Mouse (Mus musculus): ENCODE measurements around the gene Lrp1. TPM values are rescaled to one million over a fixed set of nuclear protein-coding genes. Genes with fewer than 3 reads are reported as not detected.
A peak's percentile ranks its signal among the peaks of the same experiment; 100 is the strongest.

The Lrp1 gene
- total and polyA plus RNA-seq, 3 experiments: 74.0 to 83.7 (median 79.5) TPM

GRCm38 (mm10) chr10:127619119-127619721, 1.7 kb downstream of the Lrp1 start:
- Histone ChIP-seq H3K9ac (ENCODE audit: low read depth, low read length) (peak overlapping the region; percentile 61), H3K4me1 (ENCODE audit: control insufficient read depth, insufficient read depth, low read length) (peaks cover 12% of the 10 kb centered on the region), H3K36me3 (ENCODE audit: control insufficient read depth, insufficient read depth, low read length) (no peaks in the 10 kb centered on the region), H3K4me3 (peak overlapping the region; percentile 49), H3K27ac (peak overlapping the region; percentile 81), H3K27me3 (ENCODE audit: control insufficient read depth, insufficient read depth, low read length) (no peaks in the 10 kb centered on the region), H3K79me2 (replicated peaks; ENCODE audit: control insufficient read depth, insufficient read depth, low read length) (no peaks in the 10 kb centered on the region)
- WGBS: 43% methylated on average over 8 of the region's 8 CpGs
- TF ChIP-seq EP300 (IDR thresholded peaks at IDR 0.05; ENCODE audit: insufficient read depth, low read depth, low read length) (no peak), POLR2A (IDR thresholded peaks at IDR 0.05; ENCODE audit: insufficient read depth, low read depth, low read length) (0 out of 2 replicates have a peak, but pooled peaks have one; percentile 30), CTCF (IDR thresholded peaks at IDR 0.05) (no peak)
- intact Hi-C loops (cut with DNase I): no loop called here
- DNase-seq: no peak

GRCm38 (mm10) chr10:127618173-127618572, 2.8 kb downstream of the Lrp1 start:
- Histone ChIP-seq H3K36me3 (ENCODE audit: control insufficient read depth, insufficient read depth, low read length) (no peaks in the 10 kb centered on the region), H3K79me2 (replicated peaks; ENCODE audit: control insufficient read depth, insufficient read depth, low read length) (no peaks in the 10 kb centered on the region), H3K9ac (ENCODE audit: low read depth, low read length) (0 out of 2 replicates have a peak overlapping the region, but pooled peaks have one; percentile 26), H3K4me3 (peak overlapping the region; percentile 49; the same call in 1 of the 2 replicates), H3K4me1 (ENCODE audit: control insufficient read depth, insufficient read depth, low read length) (peaks cover 12% of the 10 kb centered on the region), H3K27ac (peak overlapping the region; percentile 81), H3K27me3 (ENCODE audit: control insufficient read depth, insufficient read depth, low read length) (no peaks in the 10 kb centered on the region)
- intact Hi-C loops (cut with DNase I): no loop called here
- 26% methylated on average over 6 of the region's 6 CpGs for WGBS
- TF ChIP-seq POLR2A (IDR thresholded peaks at IDR 0.05; ENCODE audit: insufficient read depth, low read depth, low read length) (no peak), CTCF (IDR thresholded peaks at IDR 0.05) (no peak), EP300 (IDR thresholded peaks at IDR 0.05; ENCODE audit: insufficient read depth, low read depth, low read length) (no peak)
- DNase-seq: peak; percentile 50 to 56

DNA sequence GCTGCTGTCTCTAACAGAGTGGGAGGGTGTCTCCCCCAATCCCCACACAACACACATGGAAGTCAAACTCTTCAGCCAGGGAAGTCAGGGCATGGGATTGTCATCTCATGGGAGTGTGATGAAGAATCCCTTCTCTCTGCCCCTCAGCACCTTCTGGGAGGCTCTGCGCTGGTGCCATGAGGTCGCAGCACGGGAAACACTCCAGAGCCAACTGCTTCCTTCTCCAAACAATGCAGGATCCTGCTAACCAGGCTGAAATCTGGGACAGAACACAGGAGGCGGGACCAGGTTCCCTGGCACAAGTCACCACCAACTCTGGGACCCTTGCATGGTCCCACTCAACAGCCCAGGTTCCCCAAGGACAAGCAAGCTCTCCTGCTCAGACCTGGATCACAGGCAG, 3.7 kb downstream of the Lrp1 start:
- intact Hi-C loops (cut with DNase I): no loop called here
- Histone ChIP-seq H3K27me3 (ENCODE audit: control insufficient read depth, insufficient read depth, low read length) (no peaks in the 10 kb centered on the region), H3K9ac (ENCODE audit: low read depth, low read length) (no peak overlapping the region), H3K4me3 (no peak overlapping the region), H3K4me1 (ENCODE audit: control insufficient read depth, insufficient read depth, low read length) (peaks cover 11% of the 10 kb centered on the region), H3K27ac (peak overlapping the region; percentile 26), H3K79me2 (replicated peaks; ENCODE audit: control insufficient read depth, insufficient read depth, low read length) (no peaks in the 10 kb centered on the region), H3K36me3 (ENCODE audit: control insufficient read depth, insufficient read depth, low read length) (no peaks in the 10 kb centered on the region)
- no peak for DNase-seq
- no peak for TF ChIP-seq POLR2A (IDR thresholded peaks at IDR 0.05; ENCODE audit: insufficient read depth, low read depth, low read length)
- TF ChIP-seq EP300 (IDR thresholded peaks at IDR 0.05; ENCODE audit: insufficient read depth, low read depth, low read length): no peak
- no peak for TF ChIP-seq CTCF (IDR thresholded peaks at IDR 0.05)
- 39% methylated on average over 4 of the region's 4 CpGs for WGBS

DNA sequence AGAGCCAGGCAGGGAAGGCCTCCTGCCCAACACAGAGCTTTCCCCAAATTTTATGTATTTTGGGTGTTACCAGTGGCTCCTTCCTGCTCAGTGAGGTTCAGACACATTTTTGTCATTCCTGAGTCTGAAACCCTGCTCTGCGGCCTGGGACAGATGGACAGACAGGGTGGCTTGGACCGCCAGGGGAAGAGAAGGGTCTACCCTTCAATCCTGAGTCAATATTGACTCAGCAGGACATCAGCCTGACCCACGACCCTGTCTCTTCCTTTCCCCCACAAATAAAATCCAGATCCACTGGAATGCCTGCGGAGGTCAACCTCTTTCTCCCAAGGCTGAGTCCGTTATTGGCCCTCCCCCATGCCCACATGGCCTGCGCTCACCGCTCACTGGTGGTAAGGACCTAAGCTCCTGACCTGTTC, 4.7 kb downstream of the Lrp1 start:
- Histone ChIP-seq H3K27ac (peak overlapping the region; percentile 57), H3K36me3 (ENCODE audit: control insufficient read depth, insufficient read depth, low read length) (no peaks in the 10 kb centered on the region), H3K4me1 (ENCODE audit: control insufficient read depth, insufficient read depth, low read length) (peaks cover 10% of the 10 kb centered on the region), H3K79me2 (replicated peaks; ENCODE audit: control insufficient read depth, insufficient read depth, low read length) (no peaks in the 10 kb centered on the region), H3K27me3 (ENCODE audit: control insufficient read depth, insufficient read depth, low read length) (no peaks in the 10 kb centered on the region), H3K4me3 (no peak overlapping the region), H3K9ac (ENCODE audit: low read depth, low read length) (no peak overlapping the region)
- TF ChIP-seq POLR2A (IDR thresholded peaks at IDR 0.05; ENCODE audit: insufficient read depth, low read depth, low read length): no peak
- TF ChIP-seq CTCF (IDR thresholded peaks at IDR 0.05): no peak
- TF ChIP-seq EP300 (IDR thresholded peaks at IDR 0.05; ENCODE audit: insufficient read depth, low read depth, low read length): no peak
- WGBS: 66% methylated on average over 7 of the region's 7 CpGs
- intact Hi-C loops (cut with DNase I): no loop called here
- no peak for DNase-seq

GRCm38 (mm10) chr10:127615591-127615990, 5.4 kb downstream of the Lrp1 start:
- Histone ChIP-seq H3K4me3 (no peak overlapping the region), H3K9ac (ENCODE audit: low read depth, low read length) (no peak overlapping the region; the same call in 1 of the 2 replicates), H3K4me1 (ENCODE audit: control insufficient read depth, insufficient read depth, low read length) (peaks cover 10% of the 10 kb centered on the region), H3K27me3 (ENCODE audit: control insufficient read depth, insufficient read depth, low read length) (no peaks in the 10 kb centered on the region), H3K79me2 (replicated peaks; ENCODE audit: control insufficient read depth, insufficient read depth, low read length) (no peaks in the 10 kb centered on the region), H3K36me3 (ENCODE audit: control insufficient read depth, insufficient read depth, low read length) (no peaks in the 10 kb centered on the region), H3K27ac (peak overlapping the region; percentile 57)
- TF ChIP-seq POLR2A (IDR thresholded peaks at IDR 0.05; ENCODE audit: insufficient read depth, low read depth, low read length) (no peak), EP300 (IDR thresholded peaks at IDR 0.05; ENCODE audit: insufficient read depth, low read depth, low read length) (no peak), CTCF (IDR thresholded peaks at IDR 0.05) (no peak)
- DNase-seq: peak; percentile 71 to 77
- 55% methylated on average over 3 of the region's 3 CpGs for WGBS
- intact Hi-C loops (cut with DNase I): no loop called here

DNA sequence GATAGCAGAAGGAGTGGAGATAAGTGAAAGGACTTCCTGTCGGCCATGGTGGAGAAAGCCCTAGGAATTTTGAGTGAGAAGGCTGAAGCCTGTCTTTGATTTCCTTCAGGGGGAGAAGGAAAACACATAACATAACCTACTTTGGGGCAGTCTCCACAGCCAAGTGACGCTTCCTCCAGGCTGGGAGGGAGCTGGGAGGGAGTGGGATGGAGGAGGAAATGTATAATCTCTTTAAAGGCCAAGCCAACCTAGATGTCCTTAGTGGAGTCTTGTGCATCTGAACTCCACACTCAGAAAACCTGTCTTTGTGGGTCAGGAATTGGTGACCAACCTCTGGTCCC, 5.9 kb downstream of the Lrp1 start:
- H3K4me1 ChIP-seq (ENCODE audit: control insufficient read depth, insufficient read depth, low read length): peaks cover 10% of the 10 kb centered on the region
- H3K9ac ChIP-seq (ENCODE audit: low read depth, low read length): no peak overlapping the region

More for the DNA sequence above, 5.9 kb downstream of the Lrp1 start:
- no peak for DNase-seq
- Histone ChIP-seq H3K36me3 (ENCODE audit: control insufficient read depth, insufficient read depth, low read length) (no peaks in the 10 kb centered on the region), H3K27me3 (ENCODE audit: control insufficient read depth, insufficient read depth, low read length) (no peaks in the 10 kb centered on the region), H3K79me2 (replicated peaks; ENCODE audit: control insufficient read depth, insufficient read depth, low read length) (no peaks in the 10 kb centered on the region), H3K4me3 (no peak overlapping the region), H3K27ac (peak overlapping the region; percentile 57)
- 41% methylated on average over 2 of the region's 2 CpGs for WGBS
- intact Hi-C loops (cut with DNase I): no loop called here
- TF ChIP-seq EP300 (IDR thresholded peaks at IDR 0.05; ENCODE audit: insufficient read depth, low read depth, low read length) (no peak), CTCF (IDR thresholded peaks at IDR 0.05) (no peak), POLR2A (IDR thresholded peaks at IDR 0.05; ENCODE audit: insufficient read depth, low read depth, low read length) (no peak)

Measured in heart, adult 2 months (tissue).